Mouse (Mus musculus): ENCODE data around the gene Smim5.
A peak's percentile ranks its signal among the peaks of the same experiment; 100 is the strongest.

Gene Smim5

GRCm38 (mm10) chr11:115921986-115922385 is 22.2 kb downstream of the Smim5 start:
- DNase-seq (ENCODE audit: low spot score): no peak

DNA sequence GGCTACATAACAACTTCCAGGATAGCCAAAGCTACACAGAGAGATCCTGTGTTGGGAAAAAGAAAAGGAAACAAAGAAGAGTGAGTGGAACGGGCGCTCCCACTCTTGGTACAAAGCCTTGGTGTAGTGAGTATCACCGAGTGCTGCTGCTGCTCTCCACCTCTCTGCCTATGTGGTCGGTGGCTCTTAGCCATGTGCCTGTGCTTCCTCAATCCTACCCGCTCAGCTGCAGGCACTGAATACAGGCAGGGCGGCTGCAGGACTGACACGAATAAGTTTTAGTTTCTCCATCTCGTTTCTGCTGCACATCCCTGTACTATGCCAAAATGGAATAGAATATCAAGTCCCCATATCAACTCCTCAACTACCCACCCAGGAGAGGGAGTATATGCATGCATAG is 29.3 kb downstream of the Smim5 start:
- no peak for DNase-seq (ENCODE audit: low spot score)

- no peak for DNase-seq (ENCODE audit: low spot score)
These were observed 30.1 kb downstream of the Smim5 start for GRCm38 (mm10) chr11:115929818-115930217.

GRCm38 (mm10) chr11:115931235-115931634 is 31.5 kb downstream of the Smim5 start:
- DNase-seq (ENCODE audit: low spot score): no peak

DNA sequence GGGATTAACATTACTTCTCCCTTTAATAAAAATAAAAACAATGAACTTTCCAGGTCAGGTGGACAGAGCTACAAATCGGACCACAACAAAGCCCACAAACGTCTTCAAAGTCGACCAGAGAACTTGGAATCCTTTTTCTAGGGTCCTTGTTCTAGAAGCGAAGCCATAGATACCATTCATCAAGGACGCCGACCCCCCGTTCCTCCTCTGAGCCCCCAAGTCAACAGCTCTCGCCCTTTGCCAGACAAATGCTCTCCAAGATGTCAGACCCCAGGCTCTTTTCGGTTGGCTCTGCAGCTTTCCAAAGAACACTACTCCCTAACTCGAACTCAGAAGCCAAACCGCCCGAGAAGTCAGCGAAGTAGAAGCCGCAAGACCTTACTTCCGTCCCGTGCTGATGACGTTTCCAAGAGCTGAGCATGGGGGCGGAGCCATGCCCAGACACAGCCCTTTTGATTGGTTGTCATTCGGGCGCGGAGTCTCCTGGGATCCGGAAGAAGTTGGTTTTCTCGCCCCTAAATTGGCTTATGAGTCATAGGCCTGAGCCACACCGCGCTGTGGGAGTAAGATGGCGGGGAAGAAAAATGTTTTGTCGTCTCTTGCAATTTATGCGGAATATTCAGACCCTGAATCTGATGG is 33.5 kb downstream of the Smim5 start, which contains the start of the genes Sap30bp and Recql5:
Gene Sap30bp (plus strand): TSS at position 175 of the 639 bp plus-strand sequence.
Gene Recql5 (minus strand): TSS at position 370 of the 639 bp plus-strand sequence.
- peak; percentile 94 for DNase-seq (ENCODE audit: low spot score)

DNA sequence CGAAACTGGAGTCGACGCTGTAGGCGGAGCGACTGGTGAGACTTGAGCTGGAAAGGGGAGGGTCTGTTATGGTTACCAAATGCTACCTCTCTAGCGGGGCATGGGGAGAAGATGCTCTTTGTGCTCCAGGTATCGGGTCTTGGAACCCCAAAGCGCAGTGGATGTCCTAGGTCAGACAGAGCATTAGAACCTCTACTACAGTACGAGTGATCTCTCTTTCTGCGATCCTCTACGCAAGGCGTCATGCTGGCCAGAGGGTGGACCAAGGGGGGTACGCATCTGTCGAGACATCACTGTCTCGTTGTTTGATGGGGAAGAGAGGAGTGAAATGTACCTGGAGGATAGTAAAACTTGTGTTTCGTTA is 34.0 kb downstream of the Smim5 start:
- DNase-seq (ENCODE audit: low spot score): no peak

DNA sequence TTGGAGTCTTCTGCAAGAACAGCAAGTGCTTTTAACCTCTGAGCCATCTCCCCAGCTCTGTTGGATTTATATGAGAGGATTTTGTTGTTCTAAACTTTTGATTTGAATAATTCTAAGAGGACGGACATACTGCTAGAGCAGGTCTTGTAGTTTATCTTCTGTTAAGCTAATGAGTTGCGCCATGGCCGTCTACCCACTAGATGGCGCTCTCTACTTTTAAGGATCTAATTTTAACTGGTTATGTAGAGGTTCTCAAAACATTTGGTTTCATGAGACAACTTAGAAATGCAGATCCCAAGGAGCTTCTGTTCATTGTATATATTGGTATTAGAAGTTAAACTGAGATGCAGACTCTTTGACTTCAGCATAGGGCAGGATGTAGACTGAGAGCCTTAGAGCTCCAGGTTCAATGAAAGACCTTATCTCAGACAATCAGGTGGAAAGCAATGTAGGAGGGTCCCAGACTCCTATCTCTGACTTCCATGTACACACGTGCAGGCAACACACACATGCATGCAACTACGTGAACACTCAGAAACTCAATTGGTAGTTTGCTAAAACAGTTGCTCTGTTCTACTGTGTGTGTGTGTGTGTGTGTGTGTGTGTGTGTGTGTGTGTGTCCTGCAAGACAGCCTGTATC is 40.0 kb downstream of the Smim5 start:
- peak; percentile 35 for DNase-seq (ENCODE audit: low spot score)

GRCm38 (mm10) chr11:115941980-115942379 is 42.2 kb downstream of the Smim5 start:
- DNase-seq (ENCODE audit: low spot score): no peak

- DNase-seq (ENCODE audit: low spot score): no peak
These were observed 45.5 kb downstream of the Smim5 start for GRCm38 (mm10) chr11:115945247-115945646.

- DNase-seq (ENCODE audit: low spot score): no peak
These were observed 46.6 kb downstream of the Smim5 start for GRCm38 (mm10) chr11:115946221-115946828.

GRCm38 (mm10) chr11:115948316-115948715 is 48.5 kb downstream of the Smim5 start:
- no peak for DNase-seq (ENCODE audit: low spot score)

- no peak for DNase-seq (ENCODE audit: low spot score)
These were observed 51.0 kb downstream of the Smim5 start for GRCm38 (mm10) chr11:115950719-115951118.

DNA sequence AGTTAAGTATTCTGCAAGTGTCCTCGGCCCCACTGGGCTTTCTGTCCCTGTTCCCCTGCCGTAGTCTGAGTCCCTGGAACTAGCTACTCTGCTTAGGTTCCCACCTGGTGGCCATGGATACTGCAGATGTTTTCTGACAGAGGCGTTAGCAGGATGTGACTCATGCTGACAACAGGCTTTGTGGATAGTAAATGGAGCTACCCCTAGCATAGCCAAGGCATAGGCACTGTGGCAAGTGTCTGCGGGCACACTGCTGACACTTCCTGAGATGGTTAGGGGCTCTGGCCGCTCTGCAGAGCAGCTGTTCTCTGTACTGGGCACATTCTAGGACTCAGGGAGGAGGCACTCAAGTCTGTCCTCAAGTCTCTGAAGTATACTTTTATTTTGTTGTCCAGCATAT is 54.9 kb downstream of the Smim5 start:
- DNase-seq (ENCODE audit: low spot score): no peak

- no peak for DNase-seq (ENCODE audit: low spot score)
These were observed 55.6 kb downstream of the Smim5 start for GRCm38 (mm10) chr11:115955195-115955858.

Data from spleen, adult 12 weeks (tissue).